Mouse (Mus musculus) heart, embryonic 16.5 days (tissue): ENCODE data around the gene Ccdc88a. TPM values are rescaled to one million over a fixed set of nuclear protein-coding genes. Genes with fewer than 3 reads are reported as not detected.

Experiments
- ATAC-seq: fragments of 200-750 bp; cut with Nextera tagmentation; replicated peaks from 2 replicates; pipeline ENCODE4 v1.8.0; 2017; ENCODE audit warnings: moderate number of reproducible peaks; ENCODE audit not compliant: insufficient read depth, low FRiP score; ENCODE audit errors: extremely low read depth
- H3K27ac ChIP-seq: fragments of 300-500 bp; sonication (generic); 2 replicates; pipeline ENCODE4 v1.5.1; 2014; ENCODE audit warnings: mild to moderate bottlenecking, low read length, control low read depth, moderate library complexity
- H3K27me3 ChIP-seq: fragments of 300-500 bp; sonication (generic); 2 replicates; pipeline ENCODE4 v1.6.1; 2014; ENCODE audit warnings: low read length, mixed read lengths; ENCODE audit not compliant: control insufficient read depth, insufficient read depth
- H3K36me3 ChIP-seq: fragments of 300-500 bp; sonication (generic); 2 replicates; pipeline ENCODE4 v1.6.1; 2014; ENCODE audit not compliant: control insufficient read depth, insufficient read depth
- H3K4me1 ChIP-seq: fragments of 300-500 bp; sonication (generic); 2 replicates; pipeline ENCODE4 v1.6.1; 2014; ENCODE audit warnings: low read length, mixed read lengths; ENCODE audit not compliant: control insufficient read depth, insufficient read depth
- H3K4me2 ChIP-seq: fragments of 300-500 bp; sonication (generic); 2 replicates; pipeline ENCODE4 v1.6.1; 2014; ENCODE audit warnings: low read depth, mild to moderate bottlenecking, control low read depth, low read length
- H3K4me3 ChIP-seq: fragments of 300-500 bp; sonication (generic); 2 replicates; pipeline ENCODE4 v1.5.1; 2014; ENCODE audit warnings: mild to moderate bottlenecking, control low read depth, low read length
- H3K9ac ChIP-seq: fragments of 300-500 bp; sonication (generic); 2 replicates; pipeline ENCODE4 v1.6.1; 2014; ENCODE audit warnings: low read length, control low read depth
- H3K9me3 ChIP-seq: fragments of 300-500 bp; sonication (generic); replicated peaks from 2 replicates; pipeline ENCODE4 v1.6.1; 2016; ENCODE audit warnings: low read length; ENCODE audit not compliant: control insufficient read depth
- WGBS: fragments of 180-500 bp; shearing (Covaris S2); extraction: QIAGEN DNeasy Blood & Tissue Kit; methylation state at CpG from one replicate; pipeline ENCODE4 v1.1.7; 2014; 5-methylcytosine and 5-hydroxymethylcytosine counted together
- polyA plus RNA-seq: library from polyadenylated mRNA; unstranded; fragments of >200 nt; fragmentation: Nextera tagmentation; extraction: Ambion mirVana; gene quantifications from 2 replicates; pipeline ENCODE4 v1.2.1, GENCODE M21; 2015

Ccdc88a gene
- polyA plus RNA-seq, 1 experiment from 2014 or later: 18.4 TPM

- Histone ChIP-seq H3K36me3 (peaks cover 23% of the 10 kb centered on the region), H3K4me2 (no peak overlapping the region), H3K4me3 (no peak overlapping the region), H3K4me1 (no peaks in the 10 kb centered on the region), H3K27ac (no peak overlapping the region), H3K9me3 (no peaks in the 10 kb centered on the region), H3K27me3 (no peaks in the 10 kb centered on the region), H3K9ac (no peak overlapping the region)
- no peak for ATAC-seq
- WGBS: 78% methylated on average over 2 of the region's 2 CpGs
These were observed 131.6 kb downstream of the Ccdc88a start for GRCm38 (mm10) chr11:29504899-29505625.

GRCm38 (mm10) chr11:29509421-29509820 lies 136.0 kb downstream of the Ccdc88a start:
- Histone ChIP-seq H3K27ac (no peak overlapping the region), H3K27me3 (no peaks in the 10 kb centered on the region), H3K4me3 (no peak overlapping the region), H3K36me3 (peaks cover 21% of the 10 kb centered on the region; the same call in 1 of the 2 replicates), H3K9me3 (no peaks in the 10 kb centered on the region), H3K4me2 (no peak overlapping the region), H3K9ac (no peak overlapping the region), H3K4me1 (peaks cover 8% of the 10 kb centered on the region)
- ATAC-seq: no peak
- 87% methylated on average over 1 of the region's 1 CpGs for WGBS

GRCm38 (mm10) chr11:29512818-29513535 lies 139.5 kb downstream of the Ccdc88a start:
- 90% methylated on average over 4 of the region's 4 CpGs for WGBS
- Histone ChIP-seq H3K9ac (no peak overlapping the region), H3K9me3 (no peaks in the 10 kb centered on the region), H3K4me3 (no peak overlapping the region), H3K4me2 (no peak overlapping the region), H3K27ac (no peak overlapping the region), H3K27me3 (no peaks in the 10 kb centered on the region), H3K36me3 (peaks cover 15% of the 10 kb centered on the region; the same call in 1 of the 2 replicates), H3K4me1 (peaks cover 8% of the 10 kb centered on the region)
- no peak for ATAC-seq

- Histone ChIP-seq H3K4me3 (peak overlapping the region; percentile 90), H3K36me3 (peaks cover 15% of the 10 kb centered on the region; the same call in 1 of the 2 replicates), H3K9me3 (peaks cover 4% of the 10 kb centered on the region; the same call in 1 of the 2 replicates), H3K9ac (peak overlapping the region; percentile 83), H3K4me2 (peak overlapping the region; percentile 74), H3K27me3 (no peaks in the 10 kb centered on the region), H3K27ac (peak overlapping the region; percentile 84), H3K4me1 (peaks cover 8% of the 10 kb centered on the region)
- 20% methylated on average over 10 of the region's 10 CpGs for WGBS
- no peak for ATAC-seq
These were observed 140.8 kb downstream of the Ccdc88a start for GRCm38 (mm10) chr11:29514325-29514681.

- Histone ChIP-seq H3K9ac (peak within 1 kb of the TSS; percentile 83), H3K4me2 (peak within 1 kb of the TSS; percentile 74), H3K9me3 (peaks cover 4% of the 10 kb centered on the region; the same call in 1 of the 2 replicates), H3K4me3 (peak within 1 kb of the TSS; percentile 90), H3K4me1 (peaks cover 8% of the 10 kb centered on the region), H3K36me3 (peaks cover 15% of the 10 kb centered on the region; the same call in 1 of the 2 replicates), H3K27ac (peak within 1 kb of the TSS; percentile 84), H3K27me3 (no peaks in the 10 kb centered on the region)
- WGBS: 2% methylated on average over 40 of the region's 40 CpGs
- ATAC-seq: peak; percentile 99
These were observed 141.4 kb downstream of the Ccdc88a start, which contains the start of gene Prorsd1 for GRCm38 (mm10) chr11:29514682-29515412. Gene Prorsd1 (minus strand): TSS chr11:29515033.

- Histone ChIP-seq H3K27ac (peak within 1 kb of the TSS; percentile 78), H3K27me3 (no peaks in the 10 kb centered on the region), H3K4me3 (peak within 1 kb of the TSS; percentile 90), H3K9ac (peak within 1 kb of the TSS; percentile 87), H3K4me2 (peak within 1 kb of the TSS; percentile 70), H3K4me1 (peaks cover 9% of the 10 kb centered on the region), H3K36me3 (peaks cover 7% of the 10 kb centered on the region; the same call in 1 of the 2 replicates), H3K9me3 (no peaks in the 10 kb centered on the region)
- WGBS: 2% methylated on average over 47 of the region's 47 CpGs
- ATAC-seq: peak; percentile 96
These were observed 152.7 kb downstream of the Ccdc88a start, which contains the start of gene Mtif2 for GRCm38 (mm10) chr11:29525988-29526794. Gene Mtif2 (plus strand): TSS chr11:29526408.

GRCm38 (mm10) chr11:29538201-29538600 lies 164.7 kb downstream of the Ccdc88a start:
- no peaks in the 10 kb centered on the region for H3K9me3 ChIP-seq
- H3K36me3 ChIP-seq: peaks cover 49% of the 10 kb centered on the region
- H3K4me2 ChIP-seq: no peak overlapping the region
- H3K9ac ChIP-seq: no peak overlapping the region
- no peaks in the 10 kb centered on the region for H3K27me3 ChIP-seq
- no peak overlapping the region for H3K27ac ChIP-seq
- 91% methylated on average over 1 of the region's 1 CpGs for whole genome bisulfite sequencing
- H3K4me1 ChIP-seq: no peaks in the 10 kb centered on the region
- no peak overlapping the region for H3K4me3 ChIP-seq
- no peak for ATAC-seq

- no peak overlapping the region for H3K9ac ChIP-seq
- WGBS: 90% methylated on average over 3 of the region's 3 CpGs
- ATAC-seq: no peak
- H3K36me3 ChIP-seq: peaks cover 32% of the 10 kb centered on the region
- peaks cover 12% of the 10 kb centered on the region for H3K4me1 ChIP-seq
- no peaks in the 10 kb centered on the region for H3K27me3 ChIP-seq
- no peak overlapping the region for H3K4me3 ChIP-seq
- H3K9me3 ChIP-seq: no peaks in the 10 kb centered on the region
- no peak overlapping the region for H3K4me2 ChIP-seq
- no peak overlapping the region for H3K27ac ChIP-seq
These were observed 170.9 kb downstream of the Ccdc88a start for GRCm38 (mm10) chr11:29544225-29544945.
